Mouse (Mus musculus) left cerebral cortex, postnatal 10 days (tissue): ENCODE data around the gene Pnpla8. TPM values are rescaled to one million over a fixed set of nuclear protein-coding genes. Genes with fewer than 3 reads are reported as not detected.
"Not testable (repeated sequence)": the region's sequence is repeated elsewhere in the genome, so short reads cannot be mapped to it uniquely, and the experiment has no call there.

Source experiments
- DNase-seq, 2 experiments: peaks; one replicate each; pipeline ENCODE4 v3.0.0; 2021 to 2022; ENCODE audit warnings: low spot score in 2 of 2, mixed read lengths in 1 of 2; ENCODE audit errors: extremely low spot score in 1 of 2
- intact Hi-C: fragments of 180-260 bp; cut with DNase I; formaldehyde crosslinking; loops from one replicate; pipeline ENCODE4 v1.15.1; 2025
- total RNA-seq, 2 experiments: library from RNA; stranded (reverse); gene quantifications; 2 replicates each; pipeline ENCODE4 v1.2.3; 2021

Gene Pnpla8
- total RNA-seq, result 100 to 1,000 TPM; 118 to 122 TPM

DNA sequence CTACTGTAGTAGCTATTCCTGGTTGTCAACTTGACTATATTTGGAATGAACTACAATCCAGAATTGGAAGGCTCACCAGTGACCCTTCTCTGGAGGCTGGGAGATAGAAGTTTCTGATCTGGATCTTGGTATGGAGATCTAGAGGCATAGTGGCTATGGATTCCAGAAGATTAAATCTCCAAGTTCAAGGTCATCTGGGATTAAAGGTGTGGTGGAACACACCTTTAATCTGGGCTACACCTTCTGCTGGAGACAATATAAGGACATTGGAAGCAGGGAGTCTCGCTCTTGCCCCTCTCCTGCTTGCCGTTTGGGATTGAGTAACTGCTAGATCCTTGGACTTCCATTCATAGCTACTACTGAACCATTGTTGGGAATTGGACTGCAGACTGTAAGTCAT, at the start of gene Pnpla8:
TSS of gene Pnpla8 (plus strand) at position 301 of the 400 bp plus-strand sequence.
- intact Hi-C loops, DNase-seq: not testable (repeated sequence)

DNA sequence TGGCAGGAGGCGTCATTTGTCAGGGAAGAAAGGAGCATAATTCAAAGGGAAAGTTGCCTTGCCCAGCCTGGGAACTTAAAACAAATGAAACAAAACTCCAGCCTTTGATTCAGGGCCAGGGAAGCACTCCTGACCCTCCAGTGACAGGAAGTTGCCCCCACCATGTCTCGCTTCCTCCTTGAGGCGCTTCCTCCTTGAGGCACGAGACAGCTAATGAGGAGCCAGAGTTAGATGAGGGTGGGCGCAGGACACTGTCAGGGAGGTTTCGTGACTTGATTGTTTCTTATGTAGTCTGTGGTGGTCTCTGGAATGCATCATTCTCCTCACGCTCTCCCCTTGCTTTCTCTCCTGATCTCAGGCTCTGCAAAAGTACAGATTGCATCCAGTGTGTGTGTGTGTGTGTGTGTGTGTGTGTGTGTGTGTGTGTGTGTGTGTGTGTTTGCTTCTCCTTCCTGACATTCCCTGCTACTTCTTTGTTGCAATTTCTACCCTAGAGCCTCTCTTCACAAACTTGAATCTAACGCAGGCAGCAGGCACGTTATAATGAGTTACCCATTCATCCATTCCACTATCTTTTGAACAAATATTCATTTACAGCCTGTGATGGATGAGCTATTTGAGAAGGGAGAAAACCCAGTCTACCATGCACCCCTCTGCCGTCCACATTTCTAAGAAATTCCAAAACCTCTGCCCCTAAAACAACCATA, 44.7 kb upstream of the Pnpla8 start:
- intact Hi-C loops, result no loop called here
- peak in 1 of 2 experiments; percentile 25 for DNase-seq

DNA sequence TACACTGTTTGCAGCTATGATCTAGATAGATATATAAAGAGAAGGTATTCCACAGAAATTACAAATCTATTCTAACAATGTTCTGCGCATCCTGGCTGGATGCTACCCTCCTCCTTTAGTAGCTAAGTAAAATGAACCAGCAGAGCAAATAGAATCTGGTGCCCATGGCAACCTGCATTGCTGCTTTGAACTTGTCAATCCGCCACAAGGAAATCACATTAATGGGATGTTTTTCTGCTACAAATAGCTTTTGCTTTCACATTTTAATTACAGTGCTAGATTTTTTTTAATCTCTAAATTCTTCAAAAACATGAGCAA, 44.2 kb upstream of the Pnpla8 start:
- no peak for DNase-seq
- intact Hi-C loops, result no loop called here

DNA sequence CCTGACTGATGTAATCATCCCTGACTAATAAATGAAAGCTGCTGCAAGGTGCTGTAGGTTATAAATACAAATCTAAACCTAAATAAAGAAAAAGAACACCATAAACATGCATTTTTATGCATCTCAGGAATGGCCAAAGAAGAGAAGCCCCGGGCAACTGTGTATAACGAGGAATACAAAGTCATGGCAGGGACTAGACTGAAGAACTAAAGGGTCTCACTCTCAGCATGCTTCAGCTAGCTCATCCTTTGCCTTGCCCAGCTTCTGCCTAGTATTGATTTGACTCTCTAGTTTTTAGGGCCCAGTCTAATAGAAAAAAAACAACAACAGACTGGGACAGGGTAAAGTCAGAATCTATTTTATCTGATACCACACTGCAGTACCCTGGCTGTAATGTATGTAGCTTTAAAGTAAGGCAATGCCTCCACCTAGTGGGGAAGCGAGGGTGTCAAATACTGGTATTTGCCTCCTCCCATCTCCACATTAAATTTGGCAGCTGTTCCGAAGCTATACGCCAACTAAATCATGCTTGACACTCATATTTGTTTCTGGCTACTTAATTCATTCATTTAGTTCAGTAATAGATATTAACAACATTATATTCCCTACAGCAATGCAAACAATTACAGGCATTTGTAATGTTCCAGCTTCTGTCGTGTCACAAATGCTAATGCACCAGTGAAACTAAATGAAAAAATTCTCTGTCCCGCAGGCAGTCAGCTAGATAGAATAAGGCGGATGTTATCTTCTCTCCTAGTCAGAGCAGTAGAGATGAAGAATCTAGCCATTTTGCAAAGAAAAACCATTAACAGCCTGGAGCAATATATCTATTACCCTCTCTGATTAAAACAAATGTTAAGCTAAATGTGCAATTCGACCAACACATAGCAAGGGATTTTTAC, 39.8 kb upstream of the Pnpla8 start:
- intact Hi-C loops, result no loop called here
- DNase-seq, result peak; percentile 57 to 77

DNA sequence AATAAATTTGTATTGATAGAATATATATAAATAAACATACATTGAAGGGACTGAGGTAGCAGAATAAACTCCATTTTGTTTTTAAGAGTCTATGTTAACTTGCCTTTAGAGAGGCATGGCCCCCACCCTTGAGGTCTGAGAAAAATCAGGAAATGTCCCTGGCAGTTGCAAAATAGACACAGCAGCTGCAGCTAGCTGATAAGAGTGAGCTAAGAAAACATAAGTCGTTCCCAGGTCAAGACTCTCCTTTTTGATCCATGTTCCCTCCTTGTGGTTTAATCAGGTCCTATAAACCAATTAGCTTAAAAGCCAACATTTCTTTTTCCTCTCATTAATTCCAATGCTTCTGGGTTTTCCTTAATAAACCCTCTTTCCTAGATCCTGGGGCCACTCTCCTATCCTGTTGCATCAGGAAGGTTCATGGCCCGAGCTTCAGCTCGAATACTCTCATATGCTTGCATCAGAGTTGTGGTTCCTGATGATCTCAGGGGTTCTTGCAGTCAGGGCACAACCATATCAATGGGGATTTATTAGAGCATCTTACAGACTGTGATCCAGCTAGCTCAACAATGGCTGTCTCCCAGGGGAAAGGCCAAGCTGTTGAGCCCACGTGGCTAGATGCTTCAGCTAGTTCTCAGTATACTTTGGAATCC, 23.2 kb upstream of the Pnpla8 start:
- DNase-seq, result no peak
- intact Hi-C loops, result no loop called here

DNA sequence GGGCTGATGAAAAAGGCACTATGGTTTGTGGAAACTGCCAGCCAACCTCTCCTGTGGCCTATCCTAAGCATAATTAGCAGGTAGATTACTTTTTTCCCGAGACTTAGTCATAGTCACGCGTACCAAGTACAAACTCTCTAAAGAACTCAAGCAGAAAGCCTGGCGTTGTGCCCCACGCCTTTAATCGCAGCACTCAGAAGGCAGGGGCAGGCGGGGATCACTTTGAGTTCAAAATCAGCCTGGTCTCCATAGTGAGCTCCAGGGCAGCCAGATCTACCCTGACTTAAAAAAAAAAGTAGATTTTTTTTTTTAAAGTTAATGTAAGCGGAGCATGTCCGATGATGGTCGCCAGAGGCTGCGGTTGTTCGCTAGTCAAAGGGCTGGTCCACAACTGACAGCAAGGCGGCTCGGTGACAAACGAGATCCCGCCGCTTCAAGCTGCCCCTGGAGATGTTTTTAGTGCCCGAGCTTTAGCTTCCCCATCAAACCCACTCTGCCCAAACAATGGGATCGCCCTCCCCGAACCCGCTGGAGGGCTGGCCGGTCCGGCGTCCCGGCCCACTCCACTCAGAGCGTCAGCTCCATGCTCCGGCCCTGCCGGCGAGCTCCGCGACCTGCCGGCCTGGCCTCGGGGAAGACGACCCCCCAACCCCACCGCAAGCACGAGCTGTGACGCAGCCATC, 11.9 kb upstream of the Pnpla8 start:
- peak; percentile 17 to 47 for DNase-seq
- intact Hi-C loops, result no loop called here

DNA sequence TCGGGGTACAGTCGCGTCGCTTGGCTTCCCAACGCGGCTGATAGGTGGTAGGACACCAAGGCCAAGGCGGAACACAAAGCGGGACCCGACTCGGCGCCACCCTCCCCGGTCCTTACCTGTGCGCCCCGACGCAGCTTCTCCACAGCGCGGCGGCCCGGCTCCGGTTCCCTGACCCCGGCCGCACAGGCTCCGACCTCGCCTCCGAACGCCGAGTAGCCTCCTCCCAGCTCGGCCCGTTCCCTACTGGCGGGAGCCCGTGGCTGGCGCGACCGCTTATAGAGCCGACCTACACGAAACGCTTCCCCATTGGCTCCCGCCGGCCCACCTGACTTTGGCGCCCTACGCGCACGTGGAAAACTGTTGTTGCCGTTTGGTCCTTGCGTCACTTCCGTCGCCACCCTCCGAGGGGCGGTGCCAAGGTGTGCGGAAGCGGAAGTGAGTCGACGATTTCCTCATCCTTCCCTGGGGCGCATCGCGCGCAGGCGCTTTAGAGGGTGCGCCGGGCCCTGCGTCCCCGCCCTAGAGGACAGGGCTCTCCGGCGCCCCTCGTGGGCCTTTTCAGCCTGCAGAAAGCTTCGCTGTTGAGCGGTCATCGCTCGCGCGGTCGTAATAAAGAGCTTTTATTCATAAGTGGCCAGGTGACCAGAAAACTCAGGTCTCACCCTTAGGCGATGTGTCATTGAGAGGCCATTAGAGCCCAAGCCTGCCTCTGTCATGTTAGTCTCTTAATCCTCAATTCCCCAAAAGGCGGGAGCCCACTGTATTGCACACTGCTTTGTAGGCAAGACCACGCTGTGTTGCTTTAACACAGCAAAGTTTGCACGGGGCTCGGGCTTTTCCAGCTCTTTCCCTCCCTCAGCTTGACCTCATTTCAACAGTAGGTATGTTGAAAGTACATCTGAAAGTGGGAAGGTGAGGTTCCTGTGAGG, 11.1 kb upstream of the Pnpla8 start, which contains the start of gene Dnajb9:
TSS of gene Dnajb9 (minus strand) at position 503 of the 929 bp plus-strand sequence.
- intact Hi-C loops, result loop anchor here (2.0 kb wide), 1 partner anchor 59 kb away; no protein-coding TSS in a partner anchor
- peak; percentile 100 for DNase-seq

DNA sequence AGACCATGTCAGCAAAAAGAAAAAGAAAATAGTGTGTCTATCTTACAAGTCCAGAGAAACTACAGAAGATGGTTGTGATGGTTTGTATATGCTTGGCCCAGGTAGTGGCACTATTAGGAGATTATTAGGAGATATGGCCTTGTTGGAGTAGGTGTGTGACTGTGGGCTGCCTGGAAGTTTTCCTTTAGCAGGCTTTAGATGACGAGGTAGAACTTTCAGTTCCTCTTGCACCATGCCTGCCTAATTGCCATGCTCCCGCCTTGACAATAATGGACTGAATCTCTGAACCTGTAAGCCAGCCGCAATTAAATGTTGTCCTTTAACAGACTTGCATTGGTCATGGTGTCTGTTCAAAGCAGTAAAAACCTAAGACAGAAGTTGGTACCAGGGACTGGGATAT, 9.6 kb upstream of the Pnpla8 start:
- DNase-seq, result no peak
- intact Hi-C loops, result loop anchor here (2.0 kb wide), 1 partner anchor 57 kb away; no protein-coding TSS in a partner anchor

DNA sequence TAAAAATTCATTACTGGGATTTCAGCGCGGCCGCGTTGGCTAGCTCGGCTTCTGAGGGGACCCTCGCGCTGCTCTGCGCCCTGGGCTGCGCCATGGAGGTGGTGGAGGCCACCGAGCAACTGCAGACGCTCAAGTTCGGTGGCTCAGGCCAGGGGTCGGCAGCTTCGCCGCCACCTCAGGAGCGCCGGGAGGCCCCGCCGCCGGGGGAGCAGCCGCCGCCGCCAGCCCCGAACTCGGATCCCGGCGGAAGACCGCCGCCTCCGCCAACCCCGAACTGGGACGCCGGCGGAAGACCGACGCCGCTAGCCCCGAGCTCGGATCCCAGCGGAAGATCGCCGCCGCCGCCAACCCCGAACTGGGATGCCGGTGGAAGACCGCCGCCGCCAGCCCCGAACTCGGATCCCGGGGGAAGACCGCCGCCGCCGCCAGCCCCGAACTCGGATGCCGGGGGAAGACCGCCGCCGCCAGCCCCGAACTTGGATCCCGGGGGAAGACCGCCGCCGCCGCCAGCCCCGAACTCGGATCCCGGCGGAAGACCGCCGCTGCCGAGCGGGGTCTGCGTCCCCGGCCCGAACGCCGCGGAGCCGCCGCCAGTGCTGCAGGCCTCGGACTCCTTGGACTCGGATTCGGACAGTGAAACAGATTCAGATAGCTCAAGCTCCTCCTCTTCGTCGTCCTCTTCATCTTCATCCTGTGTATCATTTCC, 634 bp downstream of the Pnpla8 start:
- peak in 1 of 2 experiments; percentile 45 for DNase-seq
- intact Hi-C loops, result no loop called here

DNA sequence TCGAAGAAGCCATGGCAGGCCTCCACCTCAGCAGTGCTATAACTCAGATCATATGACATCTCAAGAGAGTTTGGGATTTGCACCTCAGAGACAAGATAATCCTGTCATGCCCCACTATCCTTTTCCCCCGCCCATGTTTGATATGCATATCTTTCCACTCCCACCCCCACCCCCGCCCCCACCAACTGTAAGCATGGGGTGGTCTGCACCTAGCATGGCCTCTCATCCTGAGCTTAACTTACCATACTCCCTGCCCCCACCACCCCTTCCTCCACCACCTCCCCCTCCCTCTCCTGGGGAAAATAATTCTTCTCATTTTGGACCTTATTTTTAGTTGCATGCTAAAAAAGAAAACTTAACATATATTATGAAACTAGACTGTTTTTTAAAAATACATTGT, 1.9 kb downstream of the Pnpla8 start:
- intact Hi-C loops, result no loop called here
- DNase-seq, result no peak

DNA sequence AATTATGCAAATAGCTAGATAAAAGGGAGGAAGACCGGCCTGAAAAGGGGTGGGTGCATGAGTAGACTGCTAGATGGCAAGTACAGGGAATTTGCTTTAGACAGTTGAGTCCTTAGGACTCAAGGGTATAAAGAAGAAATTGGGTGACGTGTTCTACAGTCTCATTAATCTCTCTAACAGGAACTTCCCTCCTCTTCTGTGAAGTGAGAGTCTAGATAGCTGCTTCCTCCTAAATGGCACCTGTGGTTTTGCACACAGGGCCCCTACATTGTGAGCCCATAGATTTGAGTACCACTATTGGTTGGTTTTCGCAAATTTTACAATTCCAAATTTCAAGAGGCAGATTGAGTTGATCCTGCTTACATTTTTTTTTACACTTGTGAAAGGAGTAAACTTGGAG, 3.5 kb downstream of the Pnpla8 start:
- intact Hi-C loops, result no loop called here
- no peak for DNase-seq

DNA sequence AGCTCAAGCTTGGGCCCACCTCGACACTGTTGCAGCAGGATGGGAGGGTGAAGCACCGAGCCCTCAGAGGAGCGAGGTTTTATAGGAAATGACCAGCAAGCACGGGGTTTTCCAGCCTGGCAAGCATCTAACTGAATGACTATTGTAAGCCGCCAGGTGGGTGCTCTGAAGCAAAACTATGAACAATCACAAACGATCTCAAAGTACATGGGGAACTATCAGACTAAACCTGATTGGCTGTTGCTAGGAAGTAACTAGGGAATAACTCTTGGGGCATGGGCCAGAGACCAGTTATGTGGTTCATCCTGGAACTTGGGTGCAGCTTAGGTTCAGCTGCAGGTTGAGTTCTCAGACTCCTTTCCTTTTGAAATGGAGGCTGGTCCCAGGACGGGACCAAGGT, 19.9 kb downstream of the Pnpla8 start:
- DNase-seq, result no peak

DNA sequence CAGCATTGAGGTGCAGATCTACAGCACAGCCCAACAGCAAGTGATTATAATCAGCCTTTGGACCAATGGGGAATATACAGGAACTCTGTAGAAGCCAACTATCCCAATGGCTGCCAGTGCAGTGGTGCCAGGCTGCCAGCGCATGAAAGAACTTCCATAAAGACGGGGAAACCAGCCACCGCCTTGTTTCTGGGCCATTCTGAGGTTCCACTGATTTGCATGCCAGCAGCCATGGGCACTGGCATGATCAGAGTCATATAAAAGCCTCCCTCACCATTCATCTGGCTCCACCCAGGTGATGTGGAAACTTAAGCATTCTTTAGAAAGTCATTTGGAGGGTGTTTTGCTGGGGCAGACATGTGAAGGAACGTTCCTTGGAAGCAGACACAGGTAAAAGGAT, 21.2 kb downstream of the Pnpla8 start:
- DNase-seq, result no peak
- intact Hi-C loops, result no loop called here

More for the DNA sequence above, 19.9 kb downstream of the Pnpla8 start:
- intact Hi-C loops, result no loop called here

DNA sequence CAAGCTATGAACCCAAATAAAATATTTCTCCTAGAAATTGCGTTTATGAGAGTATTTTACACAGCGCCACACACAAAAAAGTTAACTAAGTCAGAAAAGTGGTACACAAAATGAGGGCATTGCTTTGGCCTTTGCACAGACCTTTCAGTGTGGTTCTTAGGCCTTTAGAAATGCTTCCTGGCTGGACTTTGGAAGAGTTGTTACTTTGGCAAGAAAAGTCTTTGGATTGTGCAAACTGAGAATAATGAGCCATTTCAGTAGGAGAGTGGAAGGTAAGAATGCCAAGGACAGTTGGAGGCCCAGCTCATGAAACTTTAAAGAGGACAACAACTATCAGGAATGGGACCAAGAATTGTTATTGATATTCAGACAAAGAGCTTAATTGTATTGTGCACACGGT, 24.6 kb downstream of the Pnpla8 start:
- DNase-seq, result no peak
- intact Hi-C loops, result no loop called here

DNA sequence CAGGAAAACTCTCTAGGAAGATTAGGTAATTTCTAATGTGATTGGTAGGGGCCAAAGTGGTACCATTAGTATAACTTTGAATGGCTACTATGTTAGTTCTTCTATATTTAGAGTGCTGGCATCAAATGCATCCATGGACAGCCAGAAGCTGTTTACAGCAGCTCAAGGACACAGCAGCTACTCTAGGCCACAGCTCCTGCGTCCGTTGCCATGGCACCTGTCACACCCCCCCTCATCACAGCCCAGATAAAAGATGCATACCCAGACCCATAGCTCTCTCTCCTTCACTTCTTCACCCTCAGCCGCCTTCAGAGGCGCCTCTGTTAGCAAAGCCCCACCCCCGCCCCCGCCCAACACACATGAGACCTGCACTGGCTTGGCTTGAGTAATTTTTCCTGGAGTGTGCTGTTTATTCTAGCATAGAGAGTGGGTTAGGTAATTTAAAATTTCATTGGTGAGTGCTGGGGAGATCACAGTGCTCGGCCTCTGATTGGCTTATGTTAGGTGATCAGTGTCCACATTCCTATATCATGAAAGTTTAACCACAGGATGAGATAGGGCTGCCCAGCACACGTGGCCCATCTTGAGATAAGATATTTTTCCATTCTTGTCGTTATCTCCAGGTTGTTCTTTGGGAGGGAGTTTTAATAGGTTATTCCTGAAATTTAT, 27.3 kb downstream of the Pnpla8 start:
- intact Hi-C loops, result no loop called here
- no peak for DNase-seq

DNA sequence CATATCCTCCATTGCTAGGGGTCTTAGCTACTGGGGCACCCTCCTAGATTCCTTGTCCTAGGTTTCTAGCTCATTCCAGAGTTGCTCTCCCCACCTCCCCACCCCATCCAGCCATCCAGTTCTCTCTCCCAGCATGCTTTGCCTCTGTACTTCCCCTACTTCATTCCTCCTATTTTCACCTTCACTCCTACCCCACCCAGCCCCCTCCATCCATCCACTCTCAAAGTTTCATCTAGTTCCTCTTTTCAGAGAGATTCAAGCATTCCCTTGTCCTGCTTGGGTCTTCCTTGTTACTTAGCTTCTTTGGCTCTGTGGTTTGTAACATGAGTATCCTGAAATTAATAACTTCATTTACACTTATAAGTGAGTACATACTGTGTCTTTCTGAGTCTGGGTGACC, 41.4 kb downstream of the Pnpla8 start:
- intact Hi-C loops, result no loop called here
- DNase-seq, result no peak

DNA sequence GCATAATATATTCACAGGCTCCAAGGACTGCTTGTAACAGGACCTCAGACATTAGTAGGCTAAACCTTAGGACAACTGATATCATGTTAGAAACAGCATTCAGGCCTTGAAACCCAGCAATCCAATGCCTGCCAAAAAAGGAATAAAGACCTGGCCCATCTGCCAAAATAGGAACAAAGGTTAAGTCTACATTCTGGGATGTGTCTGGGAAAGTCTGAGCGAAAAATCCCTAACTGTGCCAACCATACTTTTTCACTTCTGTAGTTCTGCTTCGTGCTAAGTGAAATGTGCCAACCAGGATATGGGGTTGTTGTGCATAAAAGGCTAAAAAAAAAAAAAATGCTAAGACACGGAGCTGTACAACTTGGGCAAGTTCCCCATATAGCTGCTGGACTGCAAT, 44.5 kb downstream of the Pnpla8 start:
- DNase-seq, result no peak
- intact Hi-C loops, result no loop called here
